Mouse (Mus musculus) midbrain, embryonic 13.5 days (tissue): ENCODE measurements around the gene Nedd1. TPM values are rescaled to one million over a fixed set of nuclear protein-coding genes. Genes with fewer than 3 reads are reported as not detected.

Experiments used
- ATAC-seq: fragments of 200-750 bp; cut with Nextera tagmentation; 2 replicates; pipeline ENCODE4 v1.8.0; 2017; ENCODE audit warnings: mild to moderate bottlenecking, moderate TSS enrichment, moderate library complexity
- H3K27ac ChIP-seq: fragments of 300-500 bp; sonication (generic); 2 replicates; pipeline ENCODE4 v1.5.1; 2015; ENCODE audit warnings: inconsistent platforms, mild to moderate bottlenecking, moderate library complexity
- H3K27me3 ChIP-seq: fragments of 300-500 bp; sonication (generic); 2 replicates; pipeline ENCODE4 v1.6.1; 2015; ENCODE audit warnings: mild to moderate bottlenecking, inconsistent platforms
- H3K36me3 ChIP-seq: fragments of 300-500 bp; sonication (generic); 2 replicates; pipeline ENCODE4 v1.6.1; 2015; ENCODE audit warnings: mild to moderate bottlenecking, inconsistent platforms
- H3K4me1 ChIP-seq: fragments of 300-500 bp; sonication (generic); replicated peaks from 2 replicates; pipeline ENCODE4 v1.6.1; 2015; ENCODE audit warnings: inconsistent platforms
- H3K4me2 ChIP-seq: fragments of 300-500 bp; sonication (generic); replicated peaks from 2 replicates; pipeline ENCODE4 v1.6.1; 2015; ENCODE audit warnings: moderate library complexity, mild to moderate bottlenecking, inconsistent platforms
- H3K4me3 ChIP-seq: fragments of 300-500 bp; sonication (generic); replicated peaks from 2 replicates; pipeline ENCODE4 v1.5.1; 2015; ENCODE audit warnings: mild to moderate bottlenecking, inconsistent platforms
- H3K9ac ChIP-seq: fragments of 300-500 bp; sonication (generic); replicated peaks from 2 replicates; pipeline ENCODE4 v1.6.1; 2015; ENCODE audit warnings: mild to moderate bottlenecking, inconsistent platforms
- H3K9me3 ChIP-seq: fragments of 300-500 bp; sonication (generic); 2 replicates; pipeline ENCODE4 v1.6.1; 2016; ENCODE audit warnings: mild to moderate bottlenecking, inconsistent platforms
- WGBS: fragments of 180-500 bp; shearing (Covaris S2); methylation state at CpG from one replicate; pipeline ENCODE4 v1.1.7; 2015; 5-methylcytosine and 5-hydroxymethylcytosine counted together
- polyA plus RNA-seq: library from polyadenylated mRNA; unstranded; fragments of >200 nt; fragmentation: Nextera tagmentation; extraction: Ambion mirVana; gene quantifications from 2 replicates; pipeline ENCODE4 v1.2.1, GENCODE M21; 2015

The Nedd1 gene
- polyA plus RNA-seq, 1 experiment from 2014 or later = 26.9 TPM

DNA sequence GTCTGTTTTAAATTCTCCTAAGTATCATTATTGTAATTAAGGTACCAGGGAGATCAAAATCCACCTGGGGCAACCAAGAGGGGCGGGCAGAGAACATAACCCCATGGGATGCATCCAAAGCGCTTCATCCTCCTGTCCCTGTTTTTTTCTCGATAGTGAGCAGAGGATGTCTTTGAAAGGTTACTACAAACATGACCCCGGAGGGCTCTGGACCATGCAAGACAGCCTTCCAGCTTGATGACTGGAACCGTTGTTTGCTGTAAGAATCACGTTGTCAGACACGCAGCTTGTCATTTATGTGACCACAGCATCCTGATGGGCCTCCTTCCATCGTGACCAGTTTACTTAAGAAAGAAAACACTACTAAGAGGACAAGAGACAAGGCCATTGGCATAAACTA, 73.1 kb downstream of the Nedd1 start:
- Histone ChIP-seq H3K9me3 (no peaks in the 10 kb centered on the region), H3K9ac (no peak overlapping the region), H3K4me2 (no peak overlapping the region), H3K27me3 (no peaks in the 10 kb centered on the region), H3K4me3 (no peak overlapping the region), H3K27ac (no peak overlapping the region), H3K36me3 (no peaks in the 10 kb centered on the region), H3K4me1 (peaks cover 32% of the 10 kb centered on the region)
- WGBS = 58% methylated on average over 8 of the region's 8 CpGs
- no peak for ATAC-seq

DNA sequence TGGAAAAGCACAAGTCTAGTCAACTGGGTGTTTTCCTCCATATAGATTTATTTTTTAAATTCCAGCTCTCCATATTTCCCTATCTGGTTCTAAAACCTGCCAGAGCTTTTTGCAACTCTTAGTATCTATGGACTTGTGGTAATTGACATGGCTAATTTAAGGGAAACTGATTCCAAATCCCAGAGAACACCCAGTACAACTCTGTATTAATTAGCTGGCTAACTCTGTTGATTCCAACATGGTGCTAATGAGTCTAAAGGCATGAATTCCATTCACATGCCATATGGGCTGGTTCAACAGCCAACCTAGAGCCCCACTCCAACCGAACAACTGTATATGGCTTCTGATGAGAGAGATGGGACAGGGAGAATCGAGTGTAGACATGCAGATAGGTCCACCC, 74.5 kb downstream of the Nedd1 start:
- H3K4me2 ChIP-seq = no peak overlapping the region
- ATAC-seq = no peak
- H3K27me3 ChIP-seq = no peaks in the 10 kb centered on the region
- no peak overlapping the region for H3K27ac ChIP-seq
- peaks cover 31% of the 10 kb centered on the region for H3K4me1 ChIP-seq
- H3K9me3 ChIP-seq = no peaks in the 10 kb centered on the region
- 82% methylated on average over 2 of the region's 2 CpGs for WGBS
- H3K4me3 ChIP-seq = no peak overlapping the region
- H3K9ac ChIP-seq = no peak overlapping the region
- H3K36me3 ChIP-seq = no peaks in the 10 kb centered on the region

- ATAC-seq = no peak
- Histone ChIP-seq H3K27ac (no peak overlapping the region), H3K9me3 (no peaks in the 10 kb centered on the region), H3K27me3 (no peaks in the 10 kb centered on the region), H3K36me3 (no peaks in the 10 kb centered on the region), H3K9ac (no peak overlapping the region), H3K4me2 (no peak overlapping the region; the same call in 1 of the 2 replicates), H3K4me1 (peaks cover 16% of the 10 kb centered on the region), H3K4me3 (no peak overlapping the region)
- 41% methylated on average over 8 of the region's 8 CpGs for WGBS
Observed at GRCm38 (mm10) chr10:92643995-92644394, 78.2 kb downstream of the Nedd1 start.

DNA sequence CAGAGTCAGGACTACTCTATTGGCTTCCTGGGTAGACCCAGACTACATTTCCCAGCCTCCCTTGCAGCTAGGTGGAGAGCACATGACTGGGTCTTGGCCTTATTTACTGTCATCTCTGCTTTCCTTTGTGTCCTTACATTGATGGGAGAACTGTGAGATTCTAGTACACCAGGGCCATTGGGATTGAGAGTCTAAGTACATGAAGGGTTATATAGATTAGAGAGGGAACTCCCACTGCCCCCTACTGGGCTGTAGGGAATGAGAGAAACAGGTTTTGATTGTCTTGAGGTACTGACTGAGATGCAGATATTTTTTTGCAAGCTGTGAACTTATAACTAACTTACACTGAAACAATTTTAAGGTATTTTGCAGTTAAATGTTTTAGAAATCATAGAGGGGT, 81.2 kb downstream of the Nedd1 start:
- Histone ChIP-seq H3K36me3 (no peaks in the 10 kb centered on the region), H3K4me3 (no peak overlapping the region), H3K9me3 (peaks cover 9% of the 10 kb centered on the region; the same call in 1 of the 2 replicates), H3K27me3 (no peaks in the 10 kb centered on the region), H3K4me1 (peaks cover 9% of the 10 kb centered on the region), H3K27ac (no peak overlapping the region), H3K4me2 (no peak overlapping the region), H3K9ac (no peak overlapping the region)
- no peak for ATAC-seq
